Mouse (Mus musculus) MEL (cell line): ENCODE measurements around the gene Chd2.

Experiments
- CHD2 ChIP-seq: IDR thresholded peaks from 2 replicates; pipeline ENCODE4 v1.6.1; 2011; ENCODE audit warnings: low read length, improper control_type of control experiment
- CTCF ChIP-seq, 3 experiments: IDR thresholded peaks in 2 of 3; conservative IDR thresholded peaks in 1 of 3; 2 replicates each; pipeline ENCODE4 v1.5.1; 2011 to 2012; ENCODE audit warnings: low read length in 3 of 3, low read depth in 2 of 3, mild to moderate bottlenecking in 2 of 3, improper control_type of control experiment in 1 of 3, inconsistent platforms in 1 of 3, mixed read lengths in 1 of 3, moderate library complexity in 1 of 3; ENCODE audit not compliant: control insufficient read depth in 1 of 3, insufficient read depth in 1 of 3, poor library complexity in 1 of 3, severe bottlenecking in 1 of 3
- ETS1 ChIP-seq: IDR thresholded peaks from 2 replicates; pipeline ENCODE4 v1.6.1; 2012; ENCODE audit warnings: low read depth, mild to moderate bottlenecking, inconsistent platforms, low read length, improper control_type of control experiment, moderate library complexity
- MAX ChIP-seq: IDR thresholded peaks from 2 replicates; pipeline ENCODE4 v1.6.1; 2011; ENCODE audit warnings: low read length, improper control_type of control experiment
- POLR2AphosphoS5 ChIP-seq: IDR thresholded peaks from 2 replicates; pipeline ENCODE4 v1.6.1; 2012; ENCODE audit warnings: low read depth, borderline replicate concordance, mild to moderate bottlenecking, inconsistent platforms, low read length, moderate library complexity, mixed read lengths
- RAD21 ChIP-seq: IDR thresholded peaks from 2 replicates; pipeline ENCODE4 v1.6.1; 2011; ENCODE audit warnings: mild to moderate bottlenecking, low read depth, low read length, improper control_type of control experiment

DNA sequence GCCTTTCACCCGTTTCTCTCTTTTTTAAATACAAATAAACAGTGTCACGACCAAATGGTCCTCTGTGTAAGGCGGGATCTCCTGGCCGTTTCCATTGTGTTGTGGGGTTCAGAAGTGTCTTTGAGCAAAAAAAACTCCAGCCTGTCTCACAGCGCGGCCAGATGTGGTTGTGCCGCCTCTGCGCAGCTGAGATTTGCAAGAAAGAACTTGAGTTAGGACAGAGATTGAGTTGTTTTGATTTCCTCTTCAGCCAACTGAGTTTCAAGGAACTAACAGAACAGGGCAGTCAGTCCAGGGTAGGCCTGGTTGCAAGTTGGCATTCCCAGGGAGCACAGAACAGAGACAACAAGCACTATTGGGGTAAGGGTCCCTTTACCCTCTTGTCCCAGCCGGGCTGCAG is 149.3 kb downstream of the Chd2 start:
- TF ChIP-seq CHD2 (no peak), POLR2AphosphoS5 (no peak), MAX (no peak), CTCF (IDR thresholded peaks at IDR 0.05 in 2 of 3, conservative IDR thresholded peaks at IDR 0.05 in 1 of 3; ENCODE audit: control insufficient read depth in 1 of 3, insufficient read depth in 1 of 3, low read depth in 2 of 3, low read length in 3 of 3, poor library complexity in 1 of 3, severe bottlenecking in 1 of 3) (no peak), ETS1 (no peak), RAD21 (no peak)
